Mouse (Mus musculus) c-Kit-positive CD71-positive TER-119-negative erythroid progenitor cells, embryonic 14.5 days (primary cell): ENCODE data around the gene Chd9.
A peak's percentile ranks its signal among the peaks of the same experiment; 100 is the strongest.

Experiments
- DNase-seq: peaks from one replicate; pipeline ENCODE4 v3.0.0-alpha.2; 2013; ENCODE audit warnings: low read depth

Gene Chd9

GRCm38 (mm10) chr8:90976960-90977371 is 148.8 kb downstream of the Chd9 start:
- no peak for DNase-seq

GRCm38 (mm10) chr8:90978720-90979119 is 150.6 kb downstream of the Chd9 start:
- peak; percentile 59 for DNase-seq

GRCm38 (mm10) chr8:90979295-90979694 is 151.1 kb downstream of the Chd9 start:
- DNase-seq, result no peak

- no peak for DNase-seq
These were observed 153.9 kb downstream of the Chd9 start for GRCm38 (mm10) chr8:90982087-90982486.

GRCm38 (mm10) chr8:91019726-91020125 is 191.6 kb downstream of the Chd9 start:
- peak; percentile 71 for DNase-seq

GRCm38 (mm10) chr8:91034417-91034816 is 206.3 kb downstream of the Chd9 start:
- DNase-seq, result no peak

GRCm38 (mm10) chr8:91036905-91037304 is 208.8 kb downstream of the Chd9 start:
- no peak for DNase-seq

GRCm38 (mm10) chr8:91038637-91039036 is 210.5 kb downstream of the Chd9 start:
- no peak for DNase-seq

GRCm38 (mm10) chr8:91046370-91046769 is 218.2 kb downstream of the Chd9 start:
- no peak for DNase-seq

- no peak for DNase-seq
These were observed 222.9 kb downstream of the Chd9 start for GRCm38 (mm10) chr8:91051037-91051436.

GRCm38 (mm10) chr8:91054418-91054817 is 226.3 kb downstream of the Chd9 start:
- DNase-seq, result no peak

GRCm38 (mm10) chr8:91056848-91057247 is 228.7 kb downstream of the Chd9 start:
- DNase-seq, result no peak

GRCm38 (mm10) chr8:91059086-91059578 is 231.0 kb downstream of the Chd9 start:
- DNase-seq, result no peak

GRCm38 (mm10) chr8:91059884-91060510 is 231.8 kb downstream of the Chd9 start:
- no peak for DNase-seq

GRCm38 (mm10) chr8:91060555-91061471 is 232.7 kb downstream of the Chd9 start:
- DNase-seq, result peak; percentile 54

- no peak for DNase-seq
These were observed 237.0 kb downstream of the Chd9 start for GRCm38 (mm10) chr8:91065179-91065578.

- no peak for DNase-seq
These were observed 241.3 kb downstream of the Chd9 start for GRCm38 (mm10) chr8:91069407-91069806.

GRCm38 (mm10) chr8:91069834-91070233 is 241.7 kb downstream of the Chd9 start, which contains the start of gene Rbl2:
TSS of gene Rbl2 (plus strand) at chr8:91070057.
- DNase-seq, result peak; percentile 90

- peak; percentile 77 for DNase-seq
These were observed 242.2 kb downstream of the Chd9 start for GRCm38 (mm10) chr8:91070275-91070859.

- DNase-seq, result no peak
These were observed 249.1 kb downstream of the Chd9 start for GRCm38 (mm10) chr8:91077077-91077867.

- peak; percentile 55 for DNase-seq
These were observed 251.5 kb downstream of the Chd9 start for GRCm38 (mm10) chr8:91079678-91080077.

GRCm38 (mm10) chr8:91081911-91082310 is 253.8 kb downstream of the Chd9 start:
- DNase-seq, result no peak
